Mouse (Mus musculus): ENCODE data around the gene Sh3gl2.

Sh3gl2 gene

DNA sequence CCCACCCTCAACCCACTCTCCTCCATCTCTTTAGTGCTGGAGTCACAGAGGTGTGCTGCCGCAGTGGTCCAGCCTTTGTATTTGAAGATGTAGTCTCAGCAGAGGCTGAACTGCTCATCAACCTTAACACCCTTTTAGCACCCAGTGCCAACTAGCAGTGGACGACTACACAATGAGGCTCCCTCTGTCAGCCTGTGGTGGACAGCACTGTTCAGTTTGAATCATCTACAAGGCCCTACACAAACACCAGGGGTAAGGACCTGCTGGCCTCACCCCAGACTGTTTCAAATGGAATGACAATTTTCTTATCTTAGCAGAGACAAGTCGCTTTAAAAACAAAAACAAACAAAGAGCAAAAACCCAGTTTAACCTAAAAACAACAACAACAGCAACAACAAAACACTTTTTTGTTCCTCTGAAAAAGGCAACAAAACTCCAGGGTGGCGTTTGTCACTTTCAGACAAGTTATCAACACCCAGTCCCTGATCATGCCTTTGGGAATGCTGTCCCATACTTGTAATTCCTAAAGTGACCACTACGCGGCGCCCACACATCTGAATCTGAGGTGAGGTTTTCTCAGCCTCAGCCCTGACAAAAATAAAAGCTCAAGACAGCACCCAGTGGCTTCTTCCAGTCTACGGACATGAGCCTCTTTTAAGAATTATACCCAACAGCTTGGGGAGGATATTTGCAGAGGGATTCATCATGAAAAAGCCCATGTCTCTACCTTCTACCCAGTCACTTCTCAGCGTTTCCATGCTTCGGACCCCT lies 199.7 kb downstream of the Sh3gl2 start:
- no peak for DNase-seq (ENCODE audit: extremely low read depth, insufficient read length, low spot score)

DNA sequence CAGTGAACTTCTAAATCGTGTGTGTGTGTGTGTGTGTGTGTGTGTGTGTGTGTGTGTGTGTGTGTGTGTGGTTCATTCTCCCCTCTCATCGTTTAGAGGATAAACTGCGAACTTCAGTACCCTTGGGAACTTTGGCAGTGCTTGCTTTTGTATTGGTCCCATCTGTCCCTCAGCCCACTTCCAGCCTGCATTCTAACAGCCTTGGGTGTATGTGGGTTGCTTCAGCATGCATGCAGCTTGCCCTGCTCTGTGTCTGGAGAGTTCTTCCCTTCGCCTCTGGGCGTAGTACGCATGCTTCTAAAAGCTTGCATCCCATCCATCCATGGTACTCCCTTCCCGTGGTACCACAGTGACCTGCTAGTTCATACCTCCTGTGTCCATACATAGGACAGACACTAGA lies 200.3 kb downstream of the Sh3gl2 start:
- DNase-seq (ENCODE audit: extremely low read depth, insufficient read length, low spot score): no peak

DNA sequence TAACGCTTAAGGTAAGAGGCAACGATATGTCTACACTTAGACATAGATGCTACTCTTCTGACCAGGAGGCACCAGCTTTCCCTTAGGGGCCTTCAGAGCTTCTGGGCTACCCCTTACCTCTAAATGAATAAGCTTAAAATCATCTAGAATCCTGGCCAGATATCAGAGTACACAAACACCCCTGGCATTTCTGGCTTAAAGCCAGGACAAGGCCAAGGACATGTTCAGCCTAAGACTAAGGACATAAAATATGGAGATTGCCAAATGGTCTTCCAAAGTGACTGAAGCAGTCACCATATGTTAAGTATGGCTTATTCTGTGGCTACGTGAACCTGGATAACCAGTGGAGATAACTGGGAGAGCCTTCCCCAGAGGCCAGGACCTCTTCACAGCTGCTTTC lies 211.5 kb downstream of the Sh3gl2 start:
- DNase-seq (ENCODE audit: extremely low read depth, insufficient read length, low spot score): no peak

DNA sequence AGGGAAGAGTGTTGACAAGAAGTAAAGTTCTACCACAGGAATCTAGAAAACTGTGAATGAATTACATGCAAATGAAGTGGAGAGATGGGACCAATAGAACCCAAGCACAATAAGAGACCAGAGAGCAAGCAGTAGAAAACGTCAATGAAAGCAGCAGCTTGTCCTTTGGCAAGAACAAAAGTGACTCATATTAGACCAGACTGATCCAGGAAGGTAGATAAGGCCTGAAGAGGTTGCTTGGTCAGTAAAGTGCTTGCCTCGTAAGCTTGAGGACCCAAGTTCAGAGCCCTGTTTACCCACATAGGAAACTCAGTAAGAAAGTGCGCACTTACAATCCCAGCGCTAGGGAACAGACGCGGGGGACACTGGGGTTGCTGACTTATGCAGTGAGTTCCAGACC lies 215.5 kb downstream of the Sh3gl2 start:
- no peak for DNase-seq (ENCODE audit: extremely low read depth, insufficient read length, low spot score)

DNA sequence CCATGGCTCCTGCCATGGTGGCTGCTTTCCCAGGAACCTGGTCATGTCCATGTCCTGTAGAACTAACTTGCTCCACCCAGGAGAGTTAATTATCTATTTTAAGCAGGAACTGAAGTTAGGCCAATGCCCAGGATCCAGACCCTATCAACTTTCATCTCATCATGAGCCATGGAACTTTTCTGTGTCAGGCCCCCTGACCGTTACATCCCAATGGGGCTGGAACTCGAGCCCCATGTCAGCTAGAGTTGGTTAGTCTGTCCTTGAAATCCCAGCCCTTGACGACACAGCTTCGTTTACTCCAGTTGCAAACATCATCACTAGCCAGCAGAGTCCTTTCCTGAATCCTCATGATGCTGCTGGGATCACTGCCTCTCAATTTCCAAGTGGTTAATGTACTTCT lies 221.3 kb downstream of the Sh3gl2 start:
- DNase-seq (ENCODE audit: extremely low read depth, insufficient read length, low spot score): no peak

DNA sequence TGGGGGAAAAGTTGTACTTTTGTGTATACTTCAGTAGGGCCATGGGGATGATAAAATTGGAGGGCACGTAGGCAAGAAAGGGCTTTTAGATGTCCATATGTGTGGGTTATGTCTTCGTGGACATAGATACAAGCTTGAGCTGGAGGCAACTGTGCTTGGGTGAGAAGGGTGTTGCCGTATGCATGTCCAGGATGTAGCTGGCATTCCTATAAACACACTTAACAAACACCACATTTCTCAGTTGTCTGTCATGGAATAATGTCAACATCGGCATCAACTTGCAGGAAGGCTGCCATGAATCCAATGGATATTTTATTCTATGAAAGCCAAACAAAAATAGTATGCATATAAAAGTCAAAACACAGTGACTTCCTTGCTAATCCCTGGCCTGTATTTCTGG lies 227.9 kb downstream of the Sh3gl2 start:
- no peak for DNase-seq (ENCODE audit: extremely low read depth, insufficient read length, low spot score)

DNA sequence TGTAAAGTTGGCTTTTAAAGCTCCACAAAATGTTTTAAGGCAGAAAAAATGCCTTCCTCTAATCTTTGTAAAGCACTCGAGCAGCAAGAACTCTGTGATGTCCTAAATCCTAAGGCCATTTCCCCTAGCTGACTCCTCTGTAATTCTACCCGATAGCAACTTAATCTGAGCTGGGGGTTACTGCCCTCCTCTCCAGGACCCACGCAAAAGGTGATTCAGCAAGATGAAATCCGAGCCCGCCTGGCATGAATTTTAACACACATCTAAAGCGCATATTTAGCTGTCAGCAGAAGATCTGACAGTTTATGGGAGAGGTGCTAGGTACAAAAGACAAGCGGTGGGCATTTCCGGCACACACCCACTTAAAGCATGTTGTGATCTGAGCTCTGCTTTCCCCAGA lies 229.8 kb downstream of the Sh3gl2 start:
- DNase-seq (ENCODE audit: extremely low read depth, insufficient read length, low spot score): no peak

DNA sequence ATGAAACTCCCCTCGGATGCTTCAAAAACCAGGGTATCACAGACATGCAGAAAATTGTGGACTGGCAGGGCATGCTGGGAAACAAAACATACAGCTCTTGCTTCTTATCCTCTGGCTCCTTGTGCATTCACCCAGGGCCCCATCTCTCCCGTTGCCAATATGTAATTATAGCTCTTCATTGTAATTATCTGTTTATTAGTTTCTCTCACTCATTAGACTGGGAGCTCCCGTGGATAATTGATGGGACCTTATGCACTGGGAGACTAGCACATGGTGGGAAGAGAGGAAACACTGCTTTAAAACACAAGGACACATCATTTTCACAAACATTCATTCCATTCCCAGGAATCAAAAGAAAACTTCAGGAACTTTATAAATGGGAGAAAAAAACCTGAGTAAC lies 233.9 kb downstream of the Sh3gl2 start:
- DNase-seq (ENCODE audit: extremely low read depth, insufficient read length, low spot score): no peak

DNA sequence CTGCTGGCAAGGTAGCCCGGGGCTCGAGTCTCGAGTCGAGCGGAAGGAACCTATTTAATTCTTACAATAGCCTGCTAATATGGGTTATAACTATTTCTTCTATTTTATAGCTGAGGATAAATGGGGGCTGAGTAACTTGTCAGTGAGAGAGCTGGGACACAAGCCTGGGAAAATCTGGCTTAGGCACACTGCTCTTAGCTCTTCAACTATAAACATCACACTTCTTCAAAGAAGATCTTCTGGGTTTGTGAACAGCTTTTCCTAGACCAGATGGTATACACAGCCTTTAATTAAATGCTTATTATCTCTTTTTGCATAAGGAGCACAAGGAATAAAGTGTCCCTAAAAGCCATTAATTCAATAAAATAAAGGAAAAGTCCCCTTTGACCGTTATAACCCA lies 278.7 kb downstream of the Sh3gl2 start:
- no peak for DNase-seq (ENCODE audit: extremely low read depth, insufficient read length, low spot score)

DNA sequence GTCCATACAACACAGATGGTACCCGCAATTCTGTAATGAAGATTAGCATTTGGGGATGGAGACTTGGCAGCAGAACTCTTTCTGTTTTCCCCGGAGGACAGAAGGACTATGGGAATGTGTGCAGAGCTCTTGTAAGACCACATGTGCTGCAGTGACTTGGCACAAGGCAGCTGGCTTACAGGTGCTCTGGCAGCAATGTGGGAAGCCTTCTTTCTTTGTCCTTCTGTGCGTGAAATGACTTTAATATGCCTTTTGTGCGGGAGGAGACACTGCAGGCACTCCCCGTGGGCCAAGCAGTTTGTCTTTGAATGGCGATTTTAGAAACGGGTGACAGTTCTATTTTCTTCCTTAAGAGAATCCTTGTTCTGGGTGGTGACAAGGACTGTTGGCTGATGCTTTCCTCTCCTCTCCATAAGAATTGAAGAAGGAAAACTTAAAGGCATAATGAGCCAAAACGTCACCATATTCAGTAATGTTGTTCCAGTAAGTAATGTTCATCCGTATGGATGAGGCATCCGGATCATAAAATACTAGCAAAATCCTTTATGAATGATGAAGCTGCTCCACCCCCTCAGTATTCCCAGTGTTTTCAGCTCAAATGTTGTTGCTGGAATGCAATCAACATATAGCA lies 281.5 kb downstream of the Sh3gl2 start:
- DNase-seq (ENCODE audit: extremely low read depth, insufficient read length, low spot score): no peak

DNA sequence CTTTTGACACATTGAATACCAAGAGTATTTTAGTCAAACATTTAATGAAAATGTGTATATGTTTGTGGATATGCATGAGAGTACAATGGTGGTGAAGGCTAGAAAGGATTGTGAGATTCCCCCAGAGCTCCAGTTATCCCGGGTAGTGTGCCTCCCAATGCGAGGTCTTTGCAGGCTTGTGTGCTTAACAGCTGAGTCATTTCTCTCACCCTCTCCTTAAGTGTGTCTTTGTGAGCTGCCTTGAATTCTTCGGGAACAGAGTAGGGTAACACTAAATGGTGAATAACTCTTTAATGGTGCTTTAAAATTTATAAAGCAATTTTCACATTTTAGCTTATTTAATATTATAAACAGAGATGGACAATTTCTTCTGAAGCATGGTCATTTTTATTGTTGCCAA lies 300.8 kb downstream of the Sh3gl2 start:
- no peak for DNase-seq (ENCODE audit: extremely low read depth, insufficient read length, low spot score)

DNA sequence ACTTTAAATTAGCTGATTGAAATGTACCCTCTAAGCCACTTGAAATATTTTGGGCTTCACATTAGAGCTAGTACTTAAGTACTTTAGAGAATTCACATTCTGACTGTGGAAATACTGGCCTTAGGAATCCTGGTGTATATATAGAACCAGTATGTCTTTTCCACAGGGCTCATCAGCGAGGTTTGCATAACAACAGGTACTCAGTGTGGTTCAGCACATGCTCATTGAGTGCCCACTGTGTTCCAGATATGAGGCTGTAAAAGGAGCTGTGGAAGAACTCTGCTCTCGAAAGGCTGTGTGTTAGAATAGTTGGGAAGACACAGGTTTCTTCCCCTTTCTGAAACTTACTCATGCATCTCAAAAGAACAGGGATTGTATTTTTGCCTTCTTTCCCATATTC lies 302.1 kb downstream of the Sh3gl2 start:
- DNase-seq (ENCODE audit: extremely low read depth, insufficient read length, low spot score): no peak

DNA sequence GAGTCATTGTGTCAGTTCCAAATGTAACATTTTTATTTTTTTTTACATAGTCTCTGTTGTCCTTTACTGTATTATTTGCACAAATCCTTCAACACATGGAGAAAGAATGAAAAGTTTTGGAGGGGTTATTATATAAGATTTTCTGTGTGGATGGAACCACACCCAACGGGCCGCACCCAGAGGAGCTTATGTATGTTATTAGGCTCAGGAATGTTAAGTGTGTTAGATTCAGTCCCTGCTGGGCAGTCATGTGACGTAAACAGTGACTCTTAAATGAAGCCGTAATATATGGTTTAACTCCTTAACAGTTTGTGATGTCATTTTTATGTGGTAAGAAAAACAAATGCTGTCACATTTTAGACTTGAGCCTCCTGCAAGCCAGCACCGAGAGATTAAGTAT lies 302.6 kb downstream of the Sh3gl2 start:
- DNase-seq (ENCODE audit: extremely low read depth, insufficient read length, low spot score): no peak

DNA sequence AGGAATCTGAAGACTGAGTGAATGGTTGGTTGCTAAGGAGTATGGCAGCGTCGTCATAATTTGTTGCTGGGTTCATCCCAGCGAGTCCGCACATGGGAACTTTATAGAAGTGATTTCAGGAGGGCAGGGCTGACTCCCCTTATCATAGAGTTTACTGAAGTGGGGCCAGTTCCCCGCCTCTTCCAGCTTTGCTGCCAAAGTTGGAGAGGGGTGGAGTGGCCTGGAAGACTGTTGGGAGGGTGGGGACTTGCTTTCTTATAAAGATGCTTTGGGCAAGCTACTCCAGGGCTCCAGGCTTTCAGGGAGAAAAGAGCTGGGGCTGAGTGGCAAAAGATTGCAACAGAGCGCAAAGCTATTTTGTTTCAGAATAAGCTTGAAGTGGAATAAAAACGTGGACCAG lies 308.4 kb downstream of the Sh3gl2 start:
- no peak for DNase-seq (ENCODE audit: extremely low read depth, insufficient read length, low spot score)

DNA sequence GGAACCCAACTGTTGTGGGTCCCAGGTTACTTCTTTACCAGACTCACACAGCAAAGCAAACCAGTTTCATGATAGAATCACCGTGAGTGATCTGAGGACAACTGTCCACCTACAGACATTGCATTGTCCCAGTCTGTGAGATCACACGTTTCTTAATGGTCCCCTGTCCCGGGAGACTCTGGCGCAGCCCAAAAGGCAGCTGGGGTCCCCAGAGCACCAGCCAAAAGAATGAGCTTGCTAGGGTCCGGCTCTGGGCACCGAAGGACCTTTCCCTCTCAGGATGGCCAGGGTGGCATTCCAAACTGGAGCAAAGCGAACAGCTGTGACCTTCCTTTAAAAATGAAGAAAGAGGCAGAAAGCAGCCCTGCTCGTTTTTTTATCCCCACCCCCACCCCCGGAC lies 308.9 kb downstream of the Sh3gl2 start, which contains the start of gene Adamtsl1:
Adamtsl1 (plus strand) TSS at position 381 of the 400 bp plus-strand sequence.
- DNase-seq (ENCODE audit: extremely low read depth, insufficient read length, low spot score): no peak

DNA sequence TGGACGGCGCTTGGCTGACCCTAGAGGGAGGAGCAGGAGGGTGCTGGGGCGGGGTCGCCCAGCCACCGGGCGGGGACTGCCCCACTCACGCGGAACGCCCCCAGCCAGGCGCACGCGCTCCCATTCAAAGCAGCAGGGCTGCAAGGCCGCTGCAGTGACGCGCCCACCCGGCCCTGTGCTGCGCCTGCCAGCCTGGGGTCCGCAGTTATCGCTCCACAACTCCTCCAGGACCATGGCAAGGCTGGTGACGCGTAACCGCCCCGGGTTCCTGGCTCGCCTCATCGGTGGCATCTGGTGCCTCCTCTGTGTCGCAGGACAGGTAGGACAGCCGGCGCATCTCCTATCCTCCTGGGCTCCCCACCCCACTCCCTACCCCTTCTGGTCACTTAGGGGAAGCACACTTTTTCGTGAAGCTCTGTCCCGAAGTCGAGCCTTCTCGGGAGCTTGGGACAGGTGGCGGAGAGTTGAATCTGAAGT lies 309.3 kb downstream of the Sh3gl2 start:
- peak; percentile 11 for DNase-seq (ENCODE audit: extremely low read depth, insufficient read length, low spot score)

DNA sequence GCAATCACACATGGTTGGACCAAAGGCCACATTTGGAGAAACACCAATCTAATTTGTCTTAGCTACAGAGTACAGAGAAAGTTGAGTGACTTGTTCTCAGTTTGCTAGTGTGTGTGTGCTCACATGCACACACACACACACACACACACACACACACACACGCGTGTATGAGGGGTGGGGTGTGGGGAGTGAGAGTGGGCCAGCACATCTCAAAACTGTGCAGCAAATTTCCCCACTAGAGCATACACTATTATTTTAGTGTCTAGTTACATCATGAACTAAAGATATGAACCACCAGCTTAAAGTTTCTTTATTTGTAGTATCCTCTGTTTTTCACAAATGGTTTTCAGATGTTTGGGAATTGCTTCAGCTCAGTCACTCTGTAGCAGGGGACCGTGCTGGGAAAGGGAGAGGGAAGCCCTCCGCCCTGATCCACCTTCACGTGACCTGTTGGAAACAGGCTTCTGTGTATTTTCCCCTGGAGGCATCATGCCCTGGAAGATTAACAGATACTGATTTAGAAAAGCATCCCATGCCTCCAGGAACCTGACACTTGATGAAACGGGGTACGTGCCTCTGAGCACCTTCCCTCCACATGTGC lies 322.1 kb downstream of the Sh3gl2 start:
- DNase-seq (ENCODE audit: extremely low read depth, insufficient read length, low spot score): no peak

DNA sequence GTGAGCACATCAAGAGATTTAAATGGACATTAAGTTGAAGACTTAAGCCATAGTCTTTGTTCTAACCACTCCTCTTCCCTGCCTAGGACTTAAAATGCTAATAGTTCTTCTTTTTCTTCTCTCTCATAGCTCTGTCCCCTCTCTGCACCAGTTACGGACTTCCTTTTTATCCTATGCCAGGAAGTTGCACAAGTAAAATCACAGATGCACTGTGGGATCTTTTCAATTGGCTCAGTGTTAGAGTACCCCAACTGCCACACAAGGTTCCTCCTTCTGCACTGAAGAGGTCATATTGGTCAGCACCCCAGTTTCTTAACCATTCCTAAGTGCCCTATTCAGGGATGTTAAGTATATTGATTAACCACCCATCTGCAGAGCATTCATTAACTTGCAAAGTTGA lies 324.9 kb downstream of the Sh3gl2 start:
- DNase-seq (ENCODE audit: extremely low read depth, insufficient read length, low spot score): no peak

DNA sequence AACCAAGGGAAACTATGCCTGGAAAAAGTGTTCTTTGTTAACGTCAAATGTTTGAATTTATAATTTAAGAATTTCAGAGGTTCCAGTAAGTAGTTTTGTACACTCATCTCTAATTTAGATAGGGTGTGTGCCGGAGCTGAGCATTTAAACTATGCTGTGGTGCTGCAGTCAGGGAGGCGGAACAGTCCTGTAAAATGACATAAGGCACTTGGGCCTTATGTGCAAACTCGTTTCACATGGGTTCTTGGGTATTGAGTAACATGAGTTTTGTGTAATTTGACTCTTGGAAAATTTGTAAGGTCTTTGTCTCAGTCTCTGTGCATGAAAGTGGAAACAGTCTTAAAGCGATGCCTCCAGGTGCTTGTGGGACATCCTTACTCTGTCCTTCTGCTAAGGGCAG lies 334.8 kb downstream of the Sh3gl2 start:
- DNase-seq (ENCODE audit: extremely low read depth, insufficient read length, low spot score): no peak

DNA sequence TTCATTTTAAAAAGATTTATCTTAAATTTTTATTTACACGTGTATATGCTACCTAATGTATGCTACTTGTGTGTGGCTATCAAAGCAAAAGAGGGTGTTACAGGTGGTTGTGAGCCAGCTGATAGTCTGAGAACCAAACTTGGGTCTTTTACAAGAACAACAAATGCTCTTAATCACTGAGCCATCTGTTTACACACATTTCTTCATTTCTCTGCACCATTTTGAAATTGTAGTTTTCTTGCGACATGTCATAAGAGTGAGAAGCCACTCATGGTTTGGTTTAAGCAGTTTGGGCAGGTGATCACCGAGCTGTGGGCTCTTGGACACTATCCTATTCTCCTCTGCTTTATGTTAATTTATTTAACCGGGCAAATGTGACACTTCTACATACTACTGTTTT lies 338.3 kb downstream of the Sh3gl2 start:
- no peak for DNase-seq (ENCODE audit: extremely low read depth, insufficient read length, low spot score)

DNA sequence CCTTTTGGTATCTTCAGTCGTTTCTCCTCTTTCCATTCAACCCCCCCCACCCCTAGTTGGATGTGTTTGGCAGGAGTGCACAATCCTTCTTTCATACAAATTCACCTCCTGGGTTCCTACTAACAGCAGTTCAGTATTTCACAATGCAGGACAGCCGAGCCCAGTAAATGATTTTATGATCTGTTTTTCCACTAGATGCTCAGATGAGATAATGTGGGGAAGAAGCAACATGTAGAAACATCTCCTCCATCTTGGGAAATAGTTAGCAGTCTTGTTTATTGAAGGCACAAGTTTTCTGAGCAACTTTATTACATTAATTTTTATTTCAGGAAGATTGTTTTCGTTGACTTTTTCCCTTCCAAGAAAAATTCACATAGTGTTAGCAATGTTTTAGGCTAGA lies 349.8 kb downstream of the Sh3gl2 start:
- no peak for DNase-seq (ENCODE audit: extremely low read depth, insufficient read length, low spot score)

DNA sequence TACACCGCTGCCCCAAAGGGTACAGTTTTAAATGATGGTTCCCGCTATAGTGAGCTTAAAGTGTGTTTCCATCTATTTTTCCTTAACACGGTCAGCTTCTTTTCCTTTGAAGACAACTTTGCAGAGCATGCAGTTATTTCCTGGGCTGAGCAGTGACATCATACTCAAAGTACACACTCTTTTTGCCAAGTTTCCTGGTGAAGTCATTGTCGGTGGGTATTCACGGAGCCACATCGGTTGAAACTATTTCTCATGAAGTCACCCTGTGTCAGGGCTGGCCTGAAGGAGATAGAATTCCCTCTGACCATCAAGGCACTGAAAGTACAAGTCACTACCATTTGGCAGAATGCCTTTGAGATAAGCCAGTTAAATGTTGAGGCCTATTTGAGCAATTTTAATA lies 354.8 kb downstream of the Sh3gl2 start:
- no peak for DNase-seq (ENCODE audit: extremely low read depth, insufficient read length, low spot score)

Data from 3134 (cell line).